Mouse (Mus musculus) heart, embryonic 15.5 days (tissue): ENCODE data around the gene Tctex1d1. TPM values are rescaled to one million over a fixed set of nuclear protein-coding genes. Genes with fewer than 3 reads are reported as not detected.

ENCODE experiments used
- ATAC-seq: fragments of 200-750 bp; cut with Nextera tagmentation; replicated peaks from 2 replicates; pipeline ENCODE4 v1.8.0; 2017; ENCODE audit warnings: low read depth, moderate TSS enrichment; ENCODE audit not compliant: insufficient number of reproducible peaks, insufficient read depth, low FRiP score
- H3K27ac ChIP-seq: fragments of 300-500 bp; sonication (generic); 2 replicates; pipeline ENCODE4 v1.5.1; 2015; ENCODE audit warnings: mild to moderate bottlenecking, inconsistent platforms
- H3K27me3 ChIP-seq: fragments of 300-500 bp; sonication (generic); 2 replicates; pipeline ENCODE4 v1.6.1; 2015; ENCODE audit warnings: inconsistent platforms
- H3K36me3 ChIP-seq: fragments of 300-500 bp; sonication (generic); 2 replicates; pipeline ENCODE4 v1.6.1; 2015; ENCODE audit warnings: mild to moderate bottlenecking, inconsistent platforms
- H3K4me1 ChIP-seq: fragments of 300-500 bp; sonication (generic); replicated peaks from 2 replicates; pipeline ENCODE4 v1.6.1; 2015; ENCODE audit warnings: inconsistent platforms
- H3K4me2 ChIP-seq: fragments of 300-500 bp; sonication (generic); 2 replicates; pipeline ENCODE4 v1.6.1; 2015; ENCODE audit warnings: inconsistent platforms, mild to moderate bottlenecking, moderate library complexity
- H3K4me3 ChIP-seq: fragments of 300-500 bp; sonication (generic); 2 replicates; pipeline ENCODE4 v1.5.1; 2015; ENCODE audit warnings: mild to moderate bottlenecking, inconsistent platforms
- H3K9ac ChIP-seq: fragments of 300-500 bp; sonication (generic); 2 replicates; pipeline ENCODE4 v1.6.1; 2015; ENCODE audit warnings: mild to moderate bottlenecking, inconsistent platforms
- H3K9me3 ChIP-seq: fragments of 300-500 bp; sonication (generic); replicated peaks from 2 replicates; pipeline ENCODE4 v1.6.1; 2016; ENCODE audit warnings: inconsistent platforms
- WGBS: fragments of 180-500 bp; shearing (Covaris S2); methylation state at CpG from one replicate; pipeline ENCODE4 v1.1.7; 2015; ENCODE audit warnings: mixed read lengths; 5-methylcytosine and 5-hydroxymethylcytosine counted together
- polyA plus RNA-seq: library from polyadenylated mRNA; unstranded; fragments of >200 nt; fragmentation: Nextera tagmentation; extraction: Ambion mirVana; gene quantifications from 2 replicates; pipeline ENCODE4 v1.2.1, GENCODE M21; 2015

The Tctex1d1 gene
- polyA plus RNA-seq, 1 experiment from 2014 or later, result not detected

- no peak; the same call in 1 of the 2 replicates for ATAC-seq
- no peaks in the 10 kb centered on the region for H3K36me3 ChIP-seq
- no peaks in the 10 kb centered on the region for H3K27me3 ChIP-seq
- no peak overlapping the region for H3K4me3 ChIP-seq
- H3K9me3 ChIP-seq, result no peaks in the 10 kb centered on the region
- H3K9ac ChIP-seq, result no peak overlapping the region
- no peaks in the 10 kb centered on the region for H3K4me1 ChIP-seq
- 0 out of 2 replicates have a peak overlapping the region, but pooled peaks have one; percentile 1 for H3K27ac ChIP-seq
- WGBS, result 52% methylated on average over 6 of the region's 6 CpGs
- no peak overlapping the region for H3K4me2 ChIP-seq
Measured at GRCm38 (mm10) chr4:102988526-102988925, 10.1 kb downstream of the Tctex1d1 start.

DNA sequence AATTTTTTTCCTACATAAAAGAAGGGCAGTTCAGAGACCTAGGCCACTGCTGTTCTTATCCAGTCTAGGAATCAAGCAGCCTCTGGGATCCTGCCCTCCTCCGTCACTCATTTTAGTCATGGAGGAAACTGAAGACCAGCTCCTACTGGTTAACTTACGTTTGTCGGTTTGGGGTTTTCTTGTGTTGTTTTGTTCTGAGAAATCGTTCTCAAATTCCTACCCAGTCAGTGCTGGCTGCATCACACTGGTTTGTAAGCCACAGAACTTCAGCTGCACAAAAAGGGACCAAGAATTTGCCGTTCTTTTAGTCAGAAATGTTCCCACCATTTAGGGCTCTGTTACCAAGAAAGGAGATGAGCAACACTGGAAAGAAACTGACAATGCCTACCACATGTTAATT lies 11.0 kb downstream of the Tctex1d1 start:
- Histone ChIP-seq H3K9ac (no peak overlapping the region), H3K4me3 (no peak overlapping the region), H3K27ac (no peak overlapping the region), H3K9me3 (no peaks in the 10 kb centered on the region), H3K4me2 (no peak overlapping the region), H3K4me1 (no peaks in the 10 kb centered on the region), H3K27me3 (no peaks in the 10 kb centered on the region), H3K36me3 (no peaks in the 10 kb centered on the region)
- WGBS, result 68% methylated on average over 5 of the region's 5 CpGs
- ATAC-seq, result no peak

- no peak overlapping the region for H3K9ac ChIP-seq
- H3K4me2 ChIP-seq, result no peak overlapping the region
- H3K27ac ChIP-seq, result peak overlapping the region; percentile 12; the same call in 1 of the 2 replicates
- no peaks in the 10 kb centered on the region for H3K9me3 ChIP-seq
- H3K4me3 ChIP-seq, result no peak overlapping the region
- ATAC-seq, result no peak
- no peaks in the 10 kb centered on the region for H3K27me3 ChIP-seq
- no peaks in the 10 kb centered on the region for H3K4me1 ChIP-seq
- no peaks in the 10 kb centered on the region for H3K36me3 ChIP-seq
- WGBS, result 64% methylated on average over 4 of the region's 4 CpGs
Measured at GRCm38 (mm10) chr4:102990016-102990415, 11.6 kb downstream of the Tctex1d1 start.

GRCm38 (mm10) chr4:102990595-102991340 lies 12.4 kb downstream of the Tctex1d1 start:
- Histone ChIP-seq H3K4me1 (no peaks in the 10 kb centered on the region), H3K36me3 (no peaks in the 10 kb centered on the region), H3K9ac (no peak overlapping the region), H3K4me3 (no peak overlapping the region), H3K9me3 (no peaks in the 10 kb centered on the region), H3K27me3 (no peaks in the 10 kb centered on the region), H3K27ac (peak overlapping the region; percentile 40; the same call in 1 of the 2 replicates), H3K4me2 (no peak overlapping the region)
- WGBS, result 71% methylated on average over 11 of the region's 11 CpGs
- no peak for ATAC-seq

DNA sequence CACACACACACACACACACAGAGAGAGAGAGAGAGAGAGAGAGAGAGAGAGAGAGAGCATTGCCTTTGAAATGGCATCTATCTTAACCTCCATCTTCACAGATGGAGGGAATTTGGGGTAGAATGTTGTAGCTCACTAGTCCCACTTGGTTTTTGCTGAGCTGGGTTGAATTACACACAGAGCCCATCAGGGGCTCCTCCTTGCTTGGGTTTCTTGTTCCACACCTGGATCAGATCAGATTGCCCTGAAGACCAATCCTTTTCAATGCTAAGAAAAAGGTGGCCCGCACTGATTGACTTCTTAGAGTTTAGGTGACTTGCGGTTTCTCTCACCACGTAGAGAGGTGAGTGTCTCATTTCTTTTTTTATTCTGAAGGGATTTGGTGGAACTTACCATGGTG lies 13.3 kb downstream of the Tctex1d1 start:
- H3K4me2 ChIP-seq, result no peak overlapping the region
- WGBS, result 78% methylated on average over 3 of the region's 3 CpGs
- H3K36me3 ChIP-seq, result no peaks in the 10 kb centered on the region
- no peak overlapping the region for H3K9ac ChIP-seq
- no peak overlapping the region for H3K4me3 ChIP-seq
- H3K4me1 ChIP-seq, result no peaks in the 10 kb centered on the region
- H3K27ac ChIP-seq, result no peak overlapping the region
- no peaks in the 10 kb centered on the region for H3K9me3 ChIP-seq
- ATAC-seq, result no peak
- no peaks in the 10 kb centered on the region for H3K27me3 ChIP-seq

DNA sequence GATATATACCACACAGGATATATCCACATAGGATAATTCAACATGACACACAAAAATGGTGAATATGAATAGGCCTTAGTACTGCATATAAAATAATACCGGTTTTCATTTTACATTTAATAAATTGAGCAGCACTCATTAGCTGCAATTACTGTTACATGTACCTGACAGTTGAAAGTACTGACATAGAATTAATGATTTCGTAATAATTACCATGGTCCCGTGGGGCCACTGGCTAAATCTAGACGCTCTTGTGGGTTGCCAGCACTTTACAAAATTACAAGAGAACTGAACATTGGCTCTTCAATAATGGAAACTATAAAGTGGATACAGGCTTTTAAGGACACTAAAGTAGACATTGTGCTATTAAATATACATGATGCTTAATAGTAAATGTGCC lies 26.3 kb downstream of the Tctex1d1 start:
- H3K36me3 ChIP-seq, result no peaks in the 10 kb centered on the region
- 86% methylated on average over 4 of the region's 4 CpGs for WGBS
- no peak overlapping the region for H3K4me3 ChIP-seq
- no peak overlapping the region for H3K27ac ChIP-seq
- H3K27me3 ChIP-seq, result no peaks in the 10 kb centered on the region
- no peak for ATAC-seq
- H3K4me2 ChIP-seq, result no peak overlapping the region
- H3K9ac ChIP-seq, result no peak overlapping the region
- H3K9me3 ChIP-seq, result no peaks in the 10 kb centered on the region
- no peaks in the 10 kb centered on the region; the same call in 1 of the 2 replicates for H3K4me1 ChIP-seq

DNA sequence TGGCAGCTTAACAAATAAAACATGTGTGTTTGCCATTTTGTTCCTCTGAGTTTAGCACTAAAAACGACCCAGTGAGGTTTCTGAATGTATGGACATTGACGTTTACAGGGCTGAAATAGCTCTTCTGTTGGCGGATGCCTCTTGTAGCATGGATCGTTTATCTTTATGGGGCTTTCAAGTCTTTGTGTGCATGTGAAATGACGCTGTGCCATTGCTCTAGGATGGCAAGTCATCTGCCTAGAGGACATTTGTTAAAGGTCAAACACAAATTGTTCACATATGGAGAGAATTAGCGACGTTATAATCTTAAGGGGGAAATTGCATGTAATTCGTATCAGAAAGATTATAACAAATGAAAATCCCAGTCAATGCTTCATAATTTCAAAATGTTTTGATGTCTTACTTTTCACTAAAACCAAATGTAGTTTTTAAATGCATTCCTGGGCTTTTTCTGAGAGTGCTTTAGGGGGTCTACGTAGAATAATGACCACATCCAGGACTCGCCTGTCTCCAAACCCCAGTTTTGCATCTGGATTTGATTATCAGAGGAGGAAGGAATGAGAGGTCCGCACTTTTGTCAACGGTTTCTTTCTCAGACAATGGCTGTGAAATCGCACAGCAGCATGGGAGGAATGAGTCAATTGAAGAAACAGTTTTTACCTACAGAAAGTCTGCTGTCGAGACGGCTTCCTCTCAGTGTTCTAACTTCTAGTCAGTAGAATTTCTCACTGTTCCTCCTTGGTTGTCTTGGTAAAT lies 27.0 kb downstream of the Tctex1d1 start:
- 60% methylated on average over 15 of the region's 15 CpGs for WGBS
- no peaks in the 10 kb centered on the region for H3K9me3 ChIP-seq
- H3K4me3 ChIP-seq, result no peak overlapping the region
- no peak overlapping the region for H3K9ac ChIP-seq
- no peaks in the 10 kb centered on the region; the same call in 1 of the 2 replicates for H3K4me1 ChIP-seq
- no peak for ATAC-seq
- no peak overlapping the region for H3K4me2 ChIP-seq
- H3K27ac ChIP-seq, result no peak overlapping the region
- H3K36me3 ChIP-seq, result no peaks in the 10 kb centered on the region
- no peaks in the 10 kb centered on the region for H3K27me3 ChIP-seq

DNA sequence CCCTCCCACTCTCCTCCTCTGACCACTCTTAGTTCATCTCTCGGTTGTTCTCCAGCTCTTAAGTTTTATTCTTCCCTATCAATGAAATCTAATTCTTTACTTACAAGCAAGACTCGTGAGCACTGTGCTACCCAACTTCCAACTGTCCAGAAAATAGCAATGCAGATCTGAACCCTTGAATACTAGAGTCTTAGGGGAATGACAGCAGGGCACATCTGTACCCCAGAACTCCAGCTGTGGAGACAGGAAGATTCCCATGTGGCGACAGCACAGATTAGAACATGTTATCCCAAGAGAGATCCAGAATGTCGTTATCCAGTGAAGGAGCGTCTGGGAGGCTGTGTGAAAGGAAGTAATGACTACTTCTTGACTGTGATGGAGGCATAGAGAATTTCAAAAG lies 27.9 kb downstream of the Tctex1d1 start:
- WGBS, result 73% methylated on average over 5 of the region's 5 CpGs
- no peaks in the 10 kb centered on the region for H3K27me3 ChIP-seq
- H3K36me3 ChIP-seq, result no peaks in the 10 kb centered on the region
- no peak overlapping the region for H3K4me2 ChIP-seq
- H3K27ac ChIP-seq, result no peak overlapping the region
- no peaks in the 10 kb centered on the region for H3K9me3 ChIP-seq
- no peaks in the 10 kb centered on the region; the same call in 1 of the 2 replicates for H3K4me1 ChIP-seq
- no peak for ATAC-seq
- H3K4me3 ChIP-seq, result no peak overlapping the region
- H3K9ac ChIP-seq, result no peak overlapping the region

DNA sequence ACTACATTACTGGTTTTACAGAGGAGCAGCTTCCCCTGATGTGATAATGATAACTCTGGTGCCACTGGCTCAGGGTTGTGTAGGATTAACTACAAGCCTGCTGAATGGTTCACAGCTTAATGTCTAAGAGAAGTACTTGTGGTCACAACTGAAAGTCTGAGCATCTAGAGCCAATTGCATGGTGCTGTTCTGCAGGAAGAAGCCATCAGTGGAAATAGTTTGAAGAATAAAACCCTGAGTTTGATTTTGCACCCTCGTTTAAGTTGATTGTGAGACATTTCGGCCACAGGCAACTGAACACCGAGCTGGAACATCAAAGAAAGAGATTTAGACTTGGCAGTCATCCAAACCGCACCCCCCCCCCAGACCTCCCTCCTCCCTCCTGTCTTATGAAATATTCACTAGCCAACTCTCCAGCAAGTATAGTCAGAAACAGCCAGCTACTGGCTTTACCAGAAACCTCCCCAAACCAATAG lies 28.6 kb downstream of the Tctex1d1 start:
- no peak overlapping the region for H3K9ac ChIP-seq
- no peaks in the 10 kb centered on the region for H3K36me3 ChIP-seq
- H3K27ac ChIP-seq, result no peak overlapping the region
- no peak overlapping the region for H3K4me2 ChIP-seq
- 22% methylated on average over 4 of the region's 4 CpGs for WGBS
- ATAC-seq, result no peak
- H3K4me3 ChIP-seq, result no peak overlapping the region
- H3K4me1 ChIP-seq, result no peaks in the 10 kb centered on the region; the same call in 1 of the 2 replicates
- no peaks in the 10 kb centered on the region for H3K27me3 ChIP-seq
- no peaks in the 10 kb centered on the region for H3K9me3 ChIP-seq

DNA sequence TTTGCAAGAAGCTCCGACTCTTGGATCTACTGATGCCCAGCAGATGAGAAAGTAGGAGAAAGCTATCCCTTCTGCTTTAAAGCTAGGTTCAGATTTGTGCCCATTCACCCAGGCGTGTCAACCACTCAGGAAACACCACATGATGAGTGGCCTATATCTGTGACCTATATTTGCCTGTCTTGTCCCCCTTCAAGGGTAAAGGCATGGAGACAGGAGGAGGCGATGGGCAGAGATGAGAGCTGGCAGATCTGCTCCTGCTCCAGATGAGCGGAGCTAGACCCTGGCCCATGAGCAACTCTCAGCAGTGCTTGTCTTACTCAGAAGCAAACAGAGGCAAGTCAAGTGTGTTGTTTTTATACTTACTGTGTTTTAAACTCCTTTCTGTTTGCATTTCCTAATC lies 32.3 kb downstream of the Tctex1d1 start:
- Histone ChIP-seq H3K4me2 (no peak overlapping the region), H3K9me3 (no peaks in the 10 kb centered on the region), H3K27ac (no peak overlapping the region), H3K9ac (no peak overlapping the region), H3K4me1 (no peaks in the 10 kb centered on the region; the same call in 1 of the 2 replicates), H3K36me3 (no peaks in the 10 kb centered on the region), H3K27me3 (no peaks in the 10 kb centered on the region), H3K4me3 (no peak overlapping the region)
- WGBS, result 81% methylated on average over 4 of the region's 4 CpGs
- no peak for ATAC-seq

GRCm38 (mm10) chr4:103011823-103012222 lies 33.4 kb downstream of the Tctex1d1 start:
- no peaks in the 10 kb centered on the region; the same call in 1 of the 2 replicates for H3K4me1 ChIP-seq
- no peaks in the 10 kb centered on the region for H3K27me3 ChIP-seq
- no peak overlapping the region for H3K4me3 ChIP-seq
- no peak overlapping the region for H3K27ac ChIP-seq
- H3K9me3 ChIP-seq, result no peaks in the 10 kb centered on the region
- no peak for ATAC-seq
- H3K36me3 ChIP-seq, result no peaks in the 10 kb centered on the region
- WGBS, result 27% methylated on average over 7 of the region's 7 CpGs
- H3K9ac ChIP-seq, result no peak overlapping the region
- H3K4me2 ChIP-seq, result no peak overlapping the region
